Mouse (Mus musculus) megakaryocyte, adult 5-6 weeks (primary cell): Measurements from ENCODE around the gene Tspan32. TPM values are rescaled to one million over a fixed set of nuclear protein-coding genes. Genes with fewer than 3 reads are reported as not detected.

Experiments
- ATAC-seq: 2 replicates; pipeline ENCODE4 v1.8.0; 2016; ENCODE audit warnings: mild to moderate bottlenecking, inconsistent platforms; ENCODE audit not compliant: poor library complexity, severe bottlenecking
- total RNA-seq, 2 experiments: library from RNA; stranded (forward) in 1 of 2; stranded (reverse) in 1 of 2; fragments of 153-499, 151-499 nt in 1 of 2; fragments of 221-1000, 200-1000 nt in 1 of 2; gene quantifications; 2 replicates each; pipeline versions ENCODE4 v1.2.3 to v1.2.4; 2015 to 2017

Gene Tspan32
- total RNA-seq, 2 experiments from 2014 or later = 45.6 to 60.9 TPM

GRCm38 (mm10) chr7:143053008-143053899 lies 48.4 kb downstream of the Tspan32 start:
- ATAC-seq = peak; percentile 31

GRCm38 (mm10) chr7:143053961-143054611 lies 49.2 kb downstream of the Tspan32 start:
- ATAC-seq = no peak

- ATAC-seq = no peak
Measured at GRCm38 (mm10) chr7:143054612-143054965, 49.7 kb downstream of the Tspan32 start.

GRCm38 (mm10) chr7:143055001-143055400 lies 50.2 kb downstream of the Tspan32 start:
- no peak for ATAC-seq

- ATAC-seq = peak; percentile 26
Measured at GRCm38 (mm10) chr7:143055499-143056186, 50.8 kb downstream of the Tspan32 start.

GRCm38 (mm10) chr7:143057023-143057422 lies 52.2 kb downstream of the Tspan32 start:
- ATAC-seq = no peak

GRCm38 (mm10) chr7:143057667-143058220 lies 52.9 kb downstream of the Tspan32 start:
- peak; percentile 16 for ATAC-seq

- no peak for ATAC-seq
Measured at GRCm38 (mm10) chr7:143058221-143058697, 53.4 kb downstream of the Tspan32 start.

GRCm38 (mm10) chr7:143059202-143059870 lies 54.5 kb downstream of the Tspan32 start:
- peak; percentile 69 for ATAC-seq

- no peak for ATAC-seq
Measured at GRCm38 (mm10) chr7:143062704-143063103, 57.9 kb downstream of the Tspan32 start.

- ATAC-seq = no peak
Measured at GRCm38 (mm10) chr7:143064226-143064625, 59.4 kb downstream of the Tspan32 start.

- no peak for ATAC-seq
Measured at GRCm38 (mm10) chr7:143065692-143066091, 60.8 kb downstream of the Tspan32 start.

- no peak for ATAC-seq
Measured at GRCm38 (mm10) chr7:143067469-143067868, 62.6 kb downstream of the Tspan32 start.

- no peak for ATAC-seq
Measured at GRCm38 (mm10) chr7:143067897-143068296, 63.1 kb downstream of the Tspan32 start.

GRCm38 (mm10) chr7:143068316-143068881 lies 63.6 kb downstream of the Tspan32 start:
- ATAC-seq = no peak

GRCm38 (mm10) chr7:143068882-143069591 lies 64.2 kb downstream of the Tspan32 start, which contains the start of gene Tssc4:
Gene Tssc4 (plus strand): TSS chr7:143069249.
- peak; percentile 77 for ATAC-seq
